ENCODE assay signal across 13 mouse cellular contexts in the genomic region with DNA sequence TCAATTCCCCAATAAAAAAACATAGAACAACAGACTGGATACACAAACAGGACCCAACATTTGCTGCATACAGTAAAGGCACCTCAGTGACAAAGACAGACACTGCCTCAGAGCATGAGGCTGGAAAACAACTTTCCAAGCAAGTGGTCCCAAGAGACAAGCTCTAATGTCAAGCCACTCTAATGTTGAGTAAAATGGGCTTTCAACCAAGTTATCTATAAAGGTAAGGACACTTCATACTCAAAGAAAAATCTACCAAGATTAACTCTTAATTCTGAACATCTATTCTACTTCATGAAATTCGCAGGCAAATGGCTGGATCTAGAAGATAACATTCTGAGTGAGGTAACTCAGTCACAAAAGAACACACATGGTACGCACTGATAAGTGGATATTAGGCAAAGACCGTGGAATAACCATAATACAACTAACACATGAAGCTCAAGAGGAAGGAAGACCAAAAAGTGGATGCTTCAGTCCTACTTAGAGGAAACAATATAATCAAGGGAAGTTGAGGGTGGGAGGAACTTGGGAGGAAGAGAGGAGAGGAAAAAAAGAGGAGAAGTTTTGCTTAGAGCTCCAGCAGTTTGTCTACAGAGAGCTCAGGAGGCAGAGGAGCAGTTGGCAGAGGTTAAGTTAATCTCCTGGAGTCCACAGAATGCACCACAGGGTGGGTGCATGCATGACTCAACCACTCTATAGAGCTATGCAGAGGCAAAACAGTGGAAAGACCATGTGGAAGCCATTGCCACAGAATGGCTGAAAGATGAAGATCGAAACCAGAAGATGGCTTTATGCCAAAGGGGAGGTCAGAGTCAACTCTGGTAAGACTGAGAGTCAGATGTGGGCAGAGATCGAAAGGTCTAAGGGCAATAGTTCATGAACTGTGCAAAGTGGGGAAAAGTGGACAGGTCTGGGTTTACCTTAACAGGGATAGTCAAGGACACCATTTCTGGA.
DNase-seq lines count a peak whose midpoint lies in the region; ATAC-seq and TF ChIP-seq lines count a peak whose summit lies in the region.
"Had no signal": no experiment of that assay in that cellular context is flagged by ENCODE, and none has a peak within 500 bp of the region (broad histone marks: within the 10 kb centered on the region; RNA-seq: fewer than 3 reads in every experiment).

No protein-coding gene starts in this region.

- ATAC-seq in heart, embryonic 11.5 days (replicated peaks; ENCODE audit: insufficient number of reproducible peaks, low FRiP score, low TSS enrichment): peak; percentile 84
- ATAC-seq: inflammation-experienced regulatory T-cells, adult 6 months had no signal

- no peak for TF ChIP-seq POLR2A in liver, adult 2 months (IDR thresholded peaks at IDR 0.05; ENCODE audit: extremely low read depth, insufficient read depth, low read length)

- no peaks in the 10 kb centered on the region for H3K79me2 ChIP-seq in liver, adult 2 months (ENCODE audit: control insufficient read depth, insufficient read depth, low read length)

- intact Hi-C loops in heart, postnatal 25 days (cut with DNase I): no loop called here

- no peak overlapping the region for H3K9ac ChIP-seq in heart, embryonic 11.5 days (ENCODE audit: low read depth, low read length)
- H3K9ac ChIP-seq in liver, adult 2 months (ENCODE audit: low read depth, low read length): no peak overlapping the region
- H3K9ac ChIP-seq: forebrain, embryonic 12.5 days had no signal

- H3K36me3 ChIP-seq in heart, embryonic 11.5 days (ENCODE audit: control insufficient read depth, insufficient read depth, low read length): peaks cover 2% of the 10 kb centered on the region; the same call in 1 of the 2 replicates
- peaks cover 12% of the 10 kb centered on the region for H3K36me3 ChIP-seq in liver, adult 2 months (ENCODE audit: control insufficient read depth, insufficient read depth, low read length)

- H3K4me1 ChIP-seq in heart, embryonic 11.5 days (ENCODE audit: control insufficient read depth, insufficient read depth, low read length): no peaks in the 10 kb centered on the region
- peaks cover 10% of the 10 kb centered on the region for H3K4me1 ChIP-seq in liver, adult 2 months (ENCODE audit: control insufficient read depth, insufficient read depth, low read length)
- H3K4me1 ChIP-seq: forebrain, embryonic 12.5 days had no signal

- no peak overlapping the region for H3K4me3 ChIP-seq in heart, embryonic 11.5 days (ENCODE audit: low read depth, low read length)
- no peak overlapping the region for H3K4me3 ChIP-seq in liver, adult 2 months (ENCODE audit: insufficient read depth, low read depth, low read length)
- H3K4me3 ChIP-seq: forebrain, embryonic 12.5 days had no signal

- H3K27me3 ChIP-seq in heart, embryonic 11.5 days (ENCODE audit: control insufficient read depth, insufficient read depth, low read length): no peaks in the 10 kb centered on the region
- no peaks in the 10 kb centered on the region for H3K27me3 ChIP-seq in liver, adult 2 months (ENCODE audit: control insufficient read depth, insufficient read depth, low read length)
- H3K27me3 ChIP-seq: forebrain, embryonic 12.5 days had no signal

- 84% methylated on average over 5 of the region's 5 CpGs for WGBS in heart, embryonic 11.5 days (ENCODE audit: insufficient replicate concordance)
- 58% methylated on average over 5 of the region's 5 CpGs for WGBS in liver, adult 2 months

- peak overlapping the region; percentile 70 for H3K27ac ChIP-seq in heart, embryonic 11.5 days (ENCODE audit: low read depth, low read length)
- peak overlapping the region; percentile 47; the same call in 1 of the 2 replicates for H3K27ac ChIP-seq in liver, adult 2 months (replicated peaks; ENCODE audit: insufficient read depth, low read depth, low read length)
- H3K27ac ChIP-seq: forebrain, embryonic 12.5 days had no signal

- no peak for DNase-seq in heart, postnatal 25 days (ENCODE audit: low spot score)
- peak; percentile 35 for DNase-seq in spleen, adult 12 weeks (ENCODE audit: low spot score)
- DNase-seq in spleen, adult 18-20 months: no peak
- DNase-seq in liver, adult 2 months (ENCODE audit: extremely low read depth, low read depth, low spot score): peak; percentile 99
- DNase-seq in yolk sac, embryonic 10.5 days (ENCODE audit: low spot score): peak; percentile 1
- no peak for DNase-seq in ovary, postnatal 10 days (ENCODE audit: low spot score)
- no peak for DNase-seq in cerebellum, postnatal 36 days
- DNase-seq: adrenal gland, adult 8-10 months; gastrocnemius, postnatal 36 days; thymus, postnatal 14 days had no signal

- no peak for TF ChIP-seq CTCF in liver, adult 2 months (IDR thresholded peaks at IDR 0.05; ENCODE audit: low read depth, low read length)

- H3K9me3 ChIP-seq in heart, embryonic 11.5 days (replicated peaks; ENCODE audit: control insufficient read depth, low read length): no peaks in the 10 kb centered on the region
- H3K9me3 ChIP-seq: forebrain, embryonic 12.5 days had no signal

- no peak overlapping the region for H3K4me2 ChIP-seq in heart, embryonic 11.5 days
- H3K4me2 ChIP-seq: forebrain, embryonic 12.5 days had no signal

Comparison
In these comparisons a context has a peak if more than half of its experiments do, and no peak if none do; other contexts are left out.
1. DNase-seq: peak in spleen, adult 12 weeks (single experiment), liver, adult 2 months (single experiment) and yolk sac, embryonic 10.5 days (single experiment); none in heart, postnatal 25 days (single experiment), spleen, adult 18-20 months (0 of 2), ovary, postnatal 10 days (single experiment) and cerebellum, postnatal 36 days (0 of 2).